Mouse (Mus musculus): Measurements from ENCODE around the gene Cntnap1.

Cntnap1 gene

DNA sequence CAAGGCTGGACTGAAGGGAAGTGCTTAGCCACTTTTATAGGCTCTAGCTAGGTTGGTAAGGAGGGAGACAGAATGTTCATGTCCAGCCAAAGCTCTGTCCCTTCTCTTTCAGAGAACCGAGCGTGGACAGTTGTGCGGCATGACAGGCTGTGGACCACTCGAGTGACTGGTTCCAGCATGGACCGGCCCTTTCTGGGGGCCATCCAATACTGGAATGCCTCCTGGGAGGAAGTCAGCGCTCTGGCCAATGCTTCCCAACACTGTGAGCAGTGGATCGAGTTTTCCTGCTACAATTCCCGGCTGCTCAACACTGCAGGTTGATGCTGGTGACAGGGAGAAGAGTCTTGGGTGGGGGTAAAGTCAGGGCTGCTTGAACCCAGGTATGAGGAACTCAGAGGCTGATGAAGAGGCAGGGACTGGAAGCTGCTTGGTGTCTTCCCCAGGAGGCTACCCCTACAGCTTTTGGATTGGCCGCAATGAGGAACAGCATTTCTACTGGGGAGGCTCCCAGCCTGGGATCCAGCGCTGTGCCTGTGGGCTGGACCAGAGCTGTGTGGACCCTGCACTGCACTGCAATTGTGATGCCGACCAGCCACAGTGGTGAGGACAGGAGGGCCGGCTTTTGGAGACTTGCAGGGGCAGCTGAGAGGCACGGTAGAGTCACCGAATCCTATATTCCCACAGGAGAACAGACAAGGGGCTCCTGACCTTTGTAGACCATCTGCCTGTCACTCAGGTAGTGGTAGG is 12.6 kb downstream of the Cntnap1 start:
- DNase-seq (ENCODE audit: low read depth, low spot score), result no peak

DNA sequence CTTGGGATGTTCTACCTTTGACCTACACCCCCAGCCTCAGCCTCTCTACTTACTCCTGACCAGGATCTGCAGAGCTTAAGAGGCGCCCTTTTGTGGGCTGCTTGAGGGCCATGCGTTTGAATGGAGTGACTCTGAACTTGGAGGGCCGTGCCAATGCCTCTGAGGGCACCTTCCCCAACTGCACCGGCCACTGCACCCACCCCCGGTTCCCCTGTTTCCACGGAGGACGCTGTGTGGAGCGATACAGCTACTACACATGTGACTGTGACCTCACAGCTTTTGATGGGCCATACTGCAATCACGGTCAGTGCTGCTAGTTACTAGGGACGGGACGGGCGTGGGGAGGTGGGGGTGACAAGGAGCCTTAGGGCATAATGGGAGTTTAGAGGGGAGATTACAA is 14.7 kb downstream of the Cntnap1 start:
- DNase-seq (ENCODE audit: low read depth, low spot score), result no peak

DNA sequence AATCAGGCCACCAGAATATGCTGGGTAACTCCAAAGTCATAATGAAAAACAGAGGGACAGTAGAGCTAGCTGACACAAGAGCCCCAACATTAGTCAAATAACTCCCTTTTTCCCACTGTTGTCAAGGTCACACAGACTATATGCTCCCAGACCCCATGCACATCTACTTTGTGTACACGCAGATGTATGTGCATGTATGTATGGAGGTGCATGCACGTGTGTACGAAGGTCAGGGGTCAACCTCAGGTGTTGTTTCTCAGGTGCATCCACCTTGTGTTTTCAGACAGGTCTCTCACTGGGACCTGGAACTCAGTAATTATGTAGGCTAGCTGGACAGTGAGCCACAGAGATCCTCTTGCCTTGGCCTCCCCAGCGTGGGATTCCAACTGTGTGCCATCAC is 15.1 kb downstream of the Cntnap1 start:
- DNase-seq (ENCODE audit: low read depth, low spot score), result no peak

DNA sequence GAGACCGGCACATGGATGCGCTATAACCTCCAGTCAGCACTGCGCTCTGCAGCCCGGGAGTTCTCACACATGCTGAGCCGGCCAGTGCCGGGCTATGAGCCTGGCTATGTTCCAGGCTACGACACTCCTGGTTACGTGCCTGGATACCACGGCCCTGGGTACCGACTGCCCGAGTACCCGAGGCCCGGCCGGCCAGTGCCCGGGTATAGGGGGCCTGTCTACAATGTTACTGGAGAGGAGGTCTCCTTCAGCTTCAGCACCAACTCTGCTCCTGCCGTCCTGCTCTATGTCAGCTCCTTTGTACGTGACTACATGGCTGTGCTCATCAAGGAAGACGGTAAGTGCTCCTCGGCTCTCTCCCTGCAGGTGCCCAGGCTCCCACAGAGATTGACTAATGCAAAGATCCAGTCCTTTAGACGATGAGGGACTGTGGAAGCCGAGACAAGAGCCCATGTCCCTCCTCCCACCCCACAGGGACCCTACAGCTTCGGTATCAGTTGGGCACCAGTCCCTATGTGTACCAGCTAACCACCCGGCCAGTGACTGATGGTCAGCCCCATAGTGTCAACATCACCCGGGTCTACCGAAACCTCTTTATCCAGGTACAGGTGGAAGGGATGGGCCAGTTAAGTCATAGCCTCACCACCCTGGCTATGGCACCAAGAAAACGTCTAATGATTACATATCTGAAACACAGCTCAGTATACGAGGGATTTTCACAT is 16.4 kb downstream of the Cntnap1 start:
- no peak for DNase-seq (ENCODE audit: low read depth, low spot score)

DNA sequence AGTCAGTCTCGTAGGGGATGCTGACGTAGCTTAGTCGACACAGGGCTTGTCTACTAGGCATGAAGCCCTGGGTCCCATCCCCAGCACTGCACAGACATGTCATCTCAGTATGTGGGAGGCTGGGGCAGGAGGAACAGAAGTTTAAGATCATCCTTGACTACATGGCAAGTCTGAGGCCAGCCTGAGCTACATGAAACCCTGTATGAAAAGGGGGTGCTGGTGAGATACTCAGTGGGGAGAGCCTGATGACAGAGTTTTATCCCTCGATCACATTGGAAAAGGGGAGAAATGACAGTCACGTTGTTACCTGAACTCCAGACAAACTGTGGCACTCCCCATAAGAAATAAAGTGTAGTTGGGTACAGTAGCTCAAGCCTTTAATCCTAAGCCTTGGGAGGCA is 17.2 kb downstream of the Cntnap1 start:
- DNase-seq (ENCODE audit: low read depth, low spot score), result no peak

DNA sequence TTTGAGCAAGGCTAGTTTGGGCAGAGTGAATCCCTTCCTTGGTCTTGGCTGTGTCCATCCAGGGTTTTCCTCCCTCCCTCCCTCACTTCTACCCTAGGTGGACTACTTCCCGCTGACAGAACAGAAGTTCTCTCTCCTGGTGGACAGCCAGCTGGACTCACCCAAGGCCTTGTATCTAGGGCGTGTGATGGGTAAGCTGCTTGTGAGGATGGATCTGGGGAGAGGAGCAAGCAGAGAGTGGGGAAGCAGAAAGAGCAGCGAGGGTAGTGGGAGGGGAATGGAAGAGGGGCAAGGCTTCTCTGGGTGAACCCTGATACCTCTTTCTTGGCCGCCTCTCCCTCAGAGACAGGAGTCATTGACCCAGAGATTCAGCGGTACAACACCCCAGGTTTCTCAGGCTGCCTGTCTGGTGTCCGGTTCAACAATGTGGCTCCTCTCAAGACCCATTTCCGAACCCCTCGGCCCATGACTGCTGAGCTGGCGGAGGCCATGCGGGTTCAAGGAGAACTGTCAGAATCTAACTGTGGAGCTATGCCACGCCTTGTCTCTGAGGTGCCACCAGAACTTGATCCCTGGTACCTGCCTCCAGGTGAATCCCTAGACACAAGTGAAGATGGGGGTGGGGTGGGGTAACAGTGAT is 18.0 kb downstream of the Cntnap1 start:
- DNase-seq (ENCODE audit: low read depth, low spot score), result no peak

DNA sequence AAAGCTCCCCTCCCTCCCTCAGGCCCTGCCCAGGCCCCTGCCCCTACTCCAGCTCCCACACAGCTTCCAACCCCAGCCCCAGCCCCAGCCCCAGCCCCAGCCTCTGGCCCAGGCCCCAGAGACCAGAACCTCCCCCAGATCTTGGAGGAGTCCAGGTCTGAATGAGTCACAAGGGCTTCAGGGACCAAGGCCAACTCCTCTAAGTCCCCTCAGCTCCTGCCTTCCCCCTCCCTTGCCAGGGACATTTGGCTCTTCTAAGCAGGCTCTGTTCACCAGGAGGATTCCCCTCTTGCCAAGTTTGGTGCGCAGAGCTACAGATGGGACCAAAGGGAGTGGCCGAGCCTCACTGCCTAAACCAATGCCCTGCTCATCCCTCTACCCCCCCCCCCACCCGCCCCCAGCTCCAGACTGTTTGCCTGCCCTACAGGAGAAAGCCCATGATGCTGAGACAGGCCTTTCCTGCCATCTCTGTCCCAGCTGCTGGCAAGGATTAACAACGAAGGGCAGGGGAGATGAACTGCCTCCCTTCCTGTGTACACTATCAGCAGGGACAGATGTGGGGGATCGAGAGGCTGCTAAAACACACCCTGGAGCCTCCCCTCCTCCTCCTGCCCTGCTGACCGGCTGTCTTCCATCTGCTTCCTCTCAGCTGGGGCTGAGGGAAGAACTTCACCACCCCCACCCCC is 19.3 kb downstream of the Cntnap1 start:
- DNase-seq (ENCODE audit: low read depth, low spot score), result peak; percentile 67

DNA sequence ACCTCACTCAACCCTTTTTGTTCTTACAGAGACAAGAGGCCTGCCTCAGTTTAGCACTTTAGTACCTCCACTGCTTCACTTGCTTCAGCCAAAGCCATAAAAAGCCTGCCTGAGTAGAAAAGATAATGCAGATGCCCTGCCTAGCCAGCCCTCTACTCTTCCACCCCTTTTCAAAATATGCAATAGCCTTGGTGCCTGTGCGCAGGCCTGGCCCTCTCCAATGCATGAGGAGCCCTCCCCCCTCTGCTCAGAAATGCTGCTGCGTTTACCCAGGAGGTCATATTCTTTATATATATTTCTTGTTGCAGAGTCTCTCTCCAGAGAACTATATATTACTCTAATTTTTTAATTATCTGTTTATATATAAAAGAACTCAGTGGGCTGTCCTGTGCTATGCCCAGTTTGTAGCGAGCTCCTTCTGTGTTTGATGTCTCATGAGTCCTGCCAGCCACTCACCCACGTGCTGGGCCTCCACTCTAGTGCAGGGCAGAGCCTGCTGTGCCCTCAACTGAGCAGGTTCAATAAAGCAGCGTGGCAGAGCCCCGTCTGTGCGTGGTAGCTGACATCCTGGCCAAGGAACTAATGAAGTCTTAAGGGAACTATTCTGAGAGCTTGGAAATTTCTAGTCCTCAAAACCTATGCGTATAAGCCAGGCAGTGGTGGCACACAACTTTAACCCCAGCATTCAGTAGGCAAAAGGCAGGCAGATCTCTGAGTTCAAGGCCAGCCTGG is 20.0 kb downstream of the Cntnap1 start:
- no peak for DNase-seq (ENCODE audit: low read depth, low spot score)

DNA sequence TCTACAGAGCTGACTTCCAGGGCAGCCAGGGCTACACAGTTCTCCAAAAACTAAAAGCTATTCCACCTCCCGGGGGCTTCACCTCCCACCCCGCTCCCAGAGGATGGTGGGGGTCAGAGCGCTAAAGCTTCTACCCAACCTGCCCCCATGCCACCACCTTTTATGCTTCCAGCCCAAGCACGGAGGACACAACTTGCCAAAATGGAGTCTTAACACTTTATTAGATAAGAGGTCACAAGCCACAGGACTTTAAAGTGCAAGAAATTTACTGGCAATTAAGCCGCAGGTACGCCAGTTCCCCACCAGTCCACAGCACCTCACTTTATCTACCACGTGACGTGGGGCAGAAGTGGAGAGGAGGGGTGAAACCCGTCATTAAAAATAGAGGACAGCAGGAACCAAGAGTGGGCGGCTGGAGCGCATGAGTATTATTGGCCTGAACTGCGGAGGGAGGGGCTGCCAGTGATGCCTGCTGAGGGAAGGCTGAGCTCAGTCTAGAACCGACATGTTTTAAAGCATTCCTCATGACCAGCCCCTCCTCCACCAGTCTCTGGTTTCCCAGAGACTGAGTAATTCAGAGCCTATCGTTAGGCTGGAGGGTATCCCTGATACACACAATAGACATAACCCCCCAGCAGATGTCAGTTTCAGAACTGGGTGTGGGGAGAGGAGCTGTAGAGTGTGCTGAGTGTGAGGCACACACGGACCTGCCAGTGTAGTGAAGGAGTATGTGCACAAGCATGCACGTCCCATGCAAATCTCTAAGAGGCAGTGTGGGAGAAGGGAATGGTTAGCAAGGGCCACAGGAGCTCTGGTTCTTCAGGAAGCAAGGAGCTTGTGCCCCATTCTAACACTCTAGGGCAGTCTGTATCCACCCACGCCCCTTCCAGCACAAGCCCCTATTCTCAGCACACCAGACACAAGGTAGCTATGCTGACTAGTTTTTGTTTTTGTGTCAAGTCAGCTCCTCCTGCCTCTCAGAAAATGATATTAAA is 20.9 kb downstream of the Cntnap1 start:
- no peak for DNase-seq (ENCODE audit: low read depth, low spot score)

DNA sequence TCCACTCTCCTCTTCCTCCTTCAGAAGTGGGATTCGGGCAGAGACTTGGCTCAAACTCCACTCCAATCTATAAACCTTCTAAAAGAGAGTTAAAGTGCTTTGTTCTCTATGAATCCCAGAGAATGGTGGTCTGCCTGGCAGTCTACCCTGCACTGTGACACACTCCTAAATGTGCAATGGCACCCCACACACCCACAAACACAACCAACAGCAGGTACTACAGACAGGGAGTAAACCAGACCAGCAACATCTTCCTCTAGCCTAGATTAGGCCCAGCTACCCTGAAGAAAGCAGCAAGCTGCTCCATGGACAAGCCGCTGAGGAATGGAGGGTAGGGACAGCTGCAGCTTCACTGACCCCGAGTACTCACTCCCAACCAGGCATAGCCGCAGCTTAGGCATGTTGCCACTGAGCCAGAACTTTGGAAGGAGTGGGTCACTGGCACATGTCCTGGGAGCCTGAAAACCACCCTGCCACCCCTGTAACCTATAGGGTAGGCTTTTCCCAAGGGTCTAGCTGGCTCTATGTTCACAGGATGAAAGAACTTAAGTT is 21.7 kb downstream of the Cntnap1 start:
- DNase-seq (ENCODE audit: low read depth, low spot score), result no peak

DNA sequence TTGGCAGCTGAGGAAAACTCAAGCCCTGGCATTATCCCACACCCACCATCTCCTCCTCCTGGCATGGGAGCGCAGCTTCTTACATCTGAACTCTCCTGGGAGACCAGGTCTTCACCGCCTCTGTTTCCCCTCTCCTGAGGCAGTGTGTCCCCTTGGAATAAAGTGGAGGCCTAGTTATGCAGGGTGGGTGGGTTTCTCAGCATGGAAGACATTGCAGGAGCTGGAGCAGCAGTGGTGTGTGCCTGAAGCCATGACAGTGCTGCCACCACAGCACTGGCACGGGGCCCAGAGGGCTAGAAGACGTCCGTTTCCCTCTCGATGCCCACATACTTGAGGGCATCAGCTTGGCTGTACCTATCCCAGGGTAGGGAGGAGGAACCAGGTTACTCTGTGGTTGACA is 22.3 kb downstream of the Cntnap1 start:
- DNase-seq (ENCODE audit: low read depth, low spot score), result no peak

DNA sequence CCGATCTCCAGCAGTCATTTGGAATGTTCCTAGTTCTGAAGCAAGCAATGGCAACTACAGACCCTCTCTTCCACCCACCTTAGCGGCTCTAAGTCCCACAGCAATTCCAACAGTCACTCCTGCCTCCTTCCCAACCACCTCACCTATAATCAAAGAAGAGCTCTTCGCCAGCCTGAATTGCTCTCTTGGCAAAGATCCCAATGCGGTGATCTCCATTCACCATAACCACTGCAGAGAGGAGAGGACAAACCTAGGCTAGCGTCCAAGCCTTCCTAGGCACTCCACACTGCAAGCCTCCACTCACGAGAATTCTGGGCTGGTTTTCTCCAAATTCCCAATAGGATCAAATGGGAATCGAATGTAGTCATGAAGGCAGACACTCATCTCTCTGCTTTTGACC is 22.8 kb downstream of the Cntnap1 start:
- DNase-seq (ENCODE audit: low read depth, low spot score), result no peak

DNA sequence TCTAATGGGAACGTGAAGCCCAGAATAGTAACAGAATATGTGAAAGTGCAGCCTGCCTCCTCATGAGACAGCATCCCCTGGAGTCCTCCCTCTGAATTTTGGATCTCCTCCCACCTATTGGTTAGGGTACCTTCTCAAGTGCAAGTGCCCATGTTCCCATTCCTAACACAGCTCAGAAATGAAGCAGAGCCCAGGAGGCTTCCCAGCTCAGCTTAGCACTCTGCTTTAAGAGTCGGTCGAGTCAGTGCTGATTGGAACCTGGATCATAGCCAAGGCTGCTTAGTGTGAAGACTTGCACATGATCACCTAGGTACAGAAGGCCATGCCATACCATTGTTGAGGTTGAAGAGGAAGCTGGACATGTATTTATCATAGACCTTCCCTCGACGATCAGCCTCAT is 23.8 kb downstream of the Cntnap1 start:
- DNase-seq (ENCODE audit: low read depth, low spot score), result no peak

DNA sequence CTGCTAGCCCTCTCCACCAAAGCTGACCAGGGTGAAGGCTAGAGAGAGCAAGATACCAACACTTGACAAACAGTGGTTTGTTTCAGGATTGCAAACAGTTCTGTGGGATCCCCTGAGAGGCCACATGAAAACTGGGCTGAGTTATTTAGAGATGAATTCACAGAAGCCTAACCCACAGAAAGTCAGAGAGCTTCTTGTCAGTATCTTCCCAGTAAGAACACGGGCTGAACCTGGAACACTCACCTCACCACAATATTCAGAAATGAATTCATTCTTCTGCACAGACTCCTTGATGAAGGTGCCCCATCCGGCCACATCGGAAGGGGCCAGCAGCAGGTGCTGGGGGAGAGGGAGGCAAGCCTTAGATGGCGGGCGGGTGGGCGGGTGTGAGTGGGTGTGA is 24.3 kb downstream of the Cntnap1 start:
- no peak for DNase-seq (ENCODE audit: low read depth, low spot score)

DNA sequence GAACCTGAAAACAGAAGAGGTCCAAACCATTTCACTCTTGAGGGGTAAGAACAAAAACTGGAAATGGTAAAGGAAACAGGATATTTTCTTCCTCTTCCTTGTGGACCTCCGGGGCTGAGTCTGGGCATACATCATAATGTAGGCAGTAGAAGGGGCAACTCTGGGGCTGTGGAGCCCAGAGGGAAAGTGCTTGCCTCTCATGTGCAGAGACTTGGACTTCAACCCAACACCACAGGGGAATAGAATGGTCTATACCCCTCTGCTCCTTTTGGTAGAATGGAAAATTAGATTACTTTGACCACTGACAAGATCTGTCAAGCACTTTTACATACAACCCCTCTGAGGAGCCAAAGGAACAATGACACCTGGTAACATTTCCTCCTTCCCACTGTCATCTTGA is 24.8 kb downstream of the Cntnap1 start:
- no peak for DNase-seq (ENCODE audit: low read depth, low spot score)

DNA sequence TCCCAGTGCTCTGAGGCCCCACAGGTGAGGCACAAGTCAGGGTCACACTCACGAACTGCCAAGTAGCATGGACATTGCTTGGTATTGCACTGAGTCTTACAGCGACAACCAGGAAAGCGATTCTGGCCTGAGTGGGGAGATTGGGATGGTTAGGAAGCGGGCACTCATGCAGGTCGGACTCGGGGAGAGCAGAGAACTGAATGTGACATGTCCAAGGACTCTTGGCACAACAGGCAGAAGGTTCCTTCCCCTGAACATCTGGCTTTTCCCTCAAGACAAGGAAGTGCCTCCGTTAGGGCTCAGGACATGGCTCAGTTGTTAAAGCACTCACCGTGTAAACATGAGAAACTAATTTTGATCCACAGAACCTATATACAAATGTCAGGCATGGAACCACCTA is 25.2 kb downstream of the Cntnap1 start:
- DNase-seq (ENCODE audit: low read depth, low spot score), result no peak

DNA sequence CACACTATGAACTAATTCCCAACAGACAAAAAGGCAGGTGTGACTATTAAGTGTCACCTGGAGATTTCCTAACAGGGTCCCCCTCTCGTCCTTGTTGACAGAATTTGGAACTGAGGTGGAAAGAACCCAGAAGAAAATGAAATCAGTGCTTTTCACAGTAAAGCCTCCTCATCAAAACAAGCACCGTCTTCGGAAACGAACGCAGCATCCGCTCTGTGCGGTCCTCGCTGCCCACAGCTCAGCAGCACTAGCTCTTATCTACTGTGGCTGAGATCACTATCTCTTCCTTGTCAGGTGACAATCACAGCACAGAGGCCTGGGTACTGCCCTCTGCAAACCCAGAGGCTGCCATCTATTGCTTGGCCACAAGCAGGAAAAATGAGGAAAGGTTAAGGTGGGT is 25.9 kb downstream of the Cntnap1 start:
- no peak for DNase-seq (ENCODE audit: low read depth, low spot score)

DNA sequence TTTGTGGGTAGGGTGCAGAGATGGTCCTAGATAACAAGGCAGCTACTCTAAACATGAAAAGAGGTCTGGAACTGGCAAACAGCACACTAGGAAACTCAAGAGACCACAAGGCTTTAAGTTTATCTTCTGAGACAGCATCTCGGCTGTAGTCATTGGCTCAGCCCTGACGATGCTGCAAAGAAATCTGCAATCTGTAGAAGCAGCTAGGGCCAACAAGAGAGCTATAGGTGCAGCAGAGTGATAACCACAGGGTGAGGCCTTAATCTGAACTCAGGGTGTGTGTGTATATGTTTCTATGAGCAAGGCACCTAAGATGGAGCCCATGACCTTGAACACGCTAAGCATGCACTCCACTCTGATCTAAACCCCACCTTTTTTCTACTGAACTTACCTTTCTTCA is 29.2 kb downstream of the Cntnap1 start:
- DNase-seq (ENCODE audit: low read depth, low spot score), result no peak

DNA sequence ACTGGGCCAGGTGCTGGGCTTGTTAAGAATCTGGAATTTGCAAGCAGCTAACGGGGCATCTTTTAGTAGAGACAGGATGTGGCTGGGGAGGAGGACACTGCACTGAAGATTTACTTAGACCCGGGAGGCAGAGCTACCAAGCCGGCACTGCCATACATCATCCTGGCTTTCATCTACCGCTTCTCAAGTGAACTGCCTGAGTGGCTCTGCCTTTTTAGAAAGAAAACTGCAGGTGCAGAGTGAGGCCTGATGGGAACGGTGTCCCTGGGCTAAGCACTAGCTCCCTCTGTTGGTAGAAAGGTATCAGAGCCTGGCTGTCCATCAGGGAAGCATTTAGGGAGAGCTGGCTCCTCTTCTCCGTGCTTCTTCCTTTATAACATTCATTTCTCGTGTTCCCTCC is 30.7 kb downstream of the Cntnap1 start:
- DNase-seq (ENCODE audit: low read depth, low spot score), result no peak

DNA sequence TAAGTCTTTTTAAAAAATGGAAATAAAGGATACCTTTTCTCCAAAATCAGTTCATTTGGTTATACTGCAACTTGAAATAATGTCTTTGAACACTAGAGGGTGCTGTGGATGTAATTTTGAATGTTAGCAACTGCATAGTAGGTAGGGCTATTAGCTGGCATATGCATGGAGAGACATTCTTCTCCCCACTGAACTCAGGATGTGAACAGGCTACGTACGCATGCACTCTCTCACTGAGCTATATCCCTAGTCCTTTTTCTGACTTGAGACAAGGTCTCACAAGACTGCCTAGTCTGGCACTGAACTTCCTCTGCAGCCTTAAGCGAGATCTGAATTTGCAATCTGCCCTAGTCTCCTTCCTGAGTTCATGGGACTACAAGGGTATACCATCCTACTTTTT is 41.6 kb downstream of the Cntnap1 start:
- peak; percentile 64 for DNase-seq (ENCODE audit: low read depth, low spot score)
